Mouse (Mus musculus) limb, embryonic 12.5 days (tissue): ENCODE results near the gene Knstrn. TPM values are rescaled to one million over a fixed set of nuclear protein-coding genes. Genes with fewer than 3 reads are reported as not detected.

Experiments used
- ATAC-seq: fragments of 200-750 bp; cut with Nextera tagmentation; 2 replicates; pipeline ENCODE4 v1.8.0; 2017; ENCODE audit warnings: low read depth, moderate TSS enrichment; ENCODE audit not compliant: insufficient number of reproducible peaks, insufficient read depth, low FRiP score, low TSS enrichment
- H3K27ac ChIP-seq: fragments of 300-500 bp; sonication (generic); 2 replicates; pipeline ENCODE4 v1.5.1; 2016; ENCODE audit warnings: mild to moderate bottlenecking, moderate library complexity
- H3K27me3 ChIP-seq: fragments of 300-500 bp; sonication (generic); 2 replicates; pipeline ENCODE4 v1.6.1; 2016; ENCODE audit warnings: mild to moderate bottlenecking, moderate library complexity
- H3K36me3 ChIP-seq: fragments of 300-500 bp; sonication (generic); 2 replicates; pipeline ENCODE4 v1.6.1; 2016; ENCODE audit warnings: mild to moderate bottlenecking, moderate library complexity
- H3K4me1 ChIP-seq: fragments of 300-500 bp; sonication (generic); replicated peaks from 2 replicates; pipeline ENCODE4 v1.6.1; 2016
- H3K4me2 ChIP-seq: fragments of 300-500 bp; sonication (generic); 2 replicates; pipeline ENCODE4 v1.6.1; 2016; ENCODE audit warnings: mild to moderate bottlenecking, moderate library complexity
- H3K4me3 ChIP-seq: fragments of 300-500 bp; sonication (generic); replicated peaks from 2 replicates; pipeline ENCODE4 v1.5.1; 2016; ENCODE audit warnings: mild to moderate bottlenecking
- H3K9ac ChIP-seq: fragments of 300-500 bp; sonication (generic); replicated peaks from 2 replicates; pipeline ENCODE4 v1.6.1; 2016; ENCODE audit warnings: mild to moderate bottlenecking, moderate library complexity
- H3K9me3 ChIP-seq: fragments of 300-500 bp; sonication (generic); 2 replicates; pipeline ENCODE4 v1.6.1; 2016; ENCODE audit warnings: mild to moderate bottlenecking, moderate library complexity
- WGBS: fragments of 180-500 bp; shearing (Covaris S2); methylation state at CpG from one replicate; pipeline ENCODE4 v1.1.7; 2016; 5-methylcytosine and 5-hydroxymethylcytosine counted together
- polyA plus RNA-seq: library from polyadenylated mRNA; unstranded; fragments of >200 nt; fragmentation: Nextera tagmentation; extraction: Ambion mirVana; gene quantifications from 2 replicates; pipeline ENCODE4 v1.2.1, GENCODE M21; 2016

Gene Knstrn
- polyA plus RNA-seq: 141 and 150 TPM in 2 replicates

- Histone ChIP-seq H3K4me1 (peaks cover 19% of the 10 kb centered on the region), H3K9ac (peak within 1 kb of the TSS; percentile 78), H3K4me2 (peak within 1 kb of the TSS; percentile 84), H3K36me3 (peaks cover 31% of the 10 kb centered on the region), H3K27ac (peak within 1 kb of the TSS; percentile 66; the same call in 1 of the 2 replicates), H3K27me3 (no peaks in the 10 kb centered on the region), H3K4me3 (peak within 1 kb of the TSS; percentile 65), H3K9me3 (no peaks in the 10 kb centered on the region)
- WGBS: under 1% methylated on average over 49 of the region's 49 CpGs
- peak; percentile 94 for ATAC-seq
Measured at GRCm38 (mm10) chr2:118813981-118814836, at the start of gene Knstrn. TSS of gene Knstrn (plus strand) at chr2:118814003.

- Histone ChIP-seq H3K9me3 (no peaks in the 10 kb centered on the region), H3K36me3 (no peaks in the 10 kb centered on the region), H3K9ac (no peak overlapping the region), H3K4me3 (no peak overlapping the region), H3K4me2 (peak overlapping the region; percentile 24), H3K4me1 (peaks cover 26% of the 10 kb centered on the region), H3K27me3 (peaks cover 45% of the 10 kb centered on the region), H3K27ac (no peak overlapping the region)
- ATAC-seq: no peak
- WGBS: 25% methylated on average over 11 of the region's 11 CpGs
Measured at GRCm38 (mm10) chr2:118764094-118764831, 49.5 kb upstream of the Knstrn start.

DNA sequence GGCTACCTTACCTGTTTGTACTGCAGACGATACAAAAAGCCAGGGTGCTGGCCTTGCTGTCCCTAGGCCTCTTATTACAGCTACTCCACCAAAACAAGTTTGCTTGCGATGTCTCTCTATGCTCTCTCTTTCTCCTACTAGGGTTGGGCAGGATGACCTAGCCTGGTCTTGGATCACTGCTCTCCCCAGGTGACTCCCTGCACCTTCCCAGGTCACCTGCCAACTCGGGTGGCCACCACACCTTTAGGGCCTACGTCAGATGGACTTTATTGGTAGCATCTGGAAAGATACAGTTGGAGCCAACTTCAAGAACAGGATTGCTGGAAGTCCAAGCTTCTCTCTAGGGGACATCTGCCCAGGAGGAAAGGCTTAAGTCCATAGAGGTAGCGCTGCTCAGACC lies 48.9 kb upstream of the Knstrn start:
- peaks cover 26% of the 10 kb centered on the region for H3K4me1 ChIP-seq
- no peak overlapping the region for H3K4me3 ChIP-seq
- no peak overlapping the region for H3K9ac ChIP-seq
- H3K4me2 ChIP-seq: no peak overlapping the region
- H3K27ac ChIP-seq: no peak overlapping the region
- WGBS: 79% methylated on average over 5 of the region's 5 CpGs
- H3K36me3 ChIP-seq: no peaks in the 10 kb centered on the region
- no peaks in the 10 kb centered on the region for H3K9me3 ChIP-seq
- peaks cover 43% of the 10 kb centered on the region for H3K27me3 ChIP-seq
- ATAC-seq: no peak

DNA sequence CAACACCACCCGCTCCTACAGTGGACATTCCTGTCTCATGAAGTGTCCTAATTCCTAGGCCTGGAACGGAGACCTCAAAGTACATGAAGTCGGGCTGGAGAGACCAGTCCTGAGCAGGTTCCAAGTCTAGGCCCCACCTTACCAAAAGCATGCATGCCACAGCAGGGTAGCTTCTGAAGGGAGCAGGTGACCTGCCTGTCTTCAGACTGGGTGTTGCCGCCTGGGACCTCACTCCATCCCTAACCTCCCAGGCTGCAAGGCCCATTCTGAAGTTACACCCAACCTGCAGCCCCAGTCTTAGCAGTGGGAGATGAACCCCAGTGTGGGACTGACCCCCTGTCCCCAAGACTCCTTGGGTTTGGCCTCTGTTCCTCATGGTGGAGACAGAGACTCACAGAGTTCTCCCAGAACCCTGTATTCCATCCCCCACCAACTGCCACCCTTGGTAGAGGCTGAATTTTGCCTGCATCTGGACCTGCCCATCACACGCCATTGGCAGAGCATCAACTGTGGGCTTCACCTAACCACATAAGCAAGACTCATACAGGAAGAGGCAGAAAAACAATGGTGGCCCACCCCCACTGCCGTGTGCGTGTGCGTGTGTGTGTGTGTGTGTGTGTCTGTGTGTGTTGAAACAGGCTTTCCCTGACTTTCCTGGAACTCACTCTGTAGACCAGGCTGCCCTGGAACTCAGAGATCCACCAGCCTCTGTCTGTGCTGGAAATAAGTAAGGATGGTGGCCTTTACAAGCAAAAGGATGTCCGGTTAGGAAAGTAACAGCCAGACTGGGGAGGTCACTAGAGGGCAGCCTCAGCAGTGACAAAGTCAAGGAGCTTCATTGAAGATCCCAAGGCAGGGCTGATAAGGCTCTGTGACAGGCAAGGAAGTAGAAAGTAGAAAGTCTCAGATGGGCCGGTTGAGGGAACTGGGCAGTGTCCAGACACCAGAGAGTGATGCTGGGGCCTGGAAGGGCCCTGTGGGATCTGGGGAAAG lies 47.5 kb upstream of the Knstrn start:
- H3K36me3 ChIP-seq: no peaks in the 10 kb centered on the region
- 78% methylated on average over 10 of the region's 10 CpGs for WGBS
- no peak overlapping the region for H3K27ac ChIP-seq
- no peak for ATAC-seq
- H3K27me3 ChIP-seq: peaks cover 29% of the 10 kb centered on the region
- H3K4me3 ChIP-seq: no peak overlapping the region
- H3K9me3 ChIP-seq: no peaks in the 10 kb centered on the region
- H3K4me1 ChIP-seq: peaks cover 23% of the 10 kb centered on the region
- H3K9ac ChIP-seq: no peak overlapping the region
- H3K4me2 ChIP-seq: no peak overlapping the region

DNA sequence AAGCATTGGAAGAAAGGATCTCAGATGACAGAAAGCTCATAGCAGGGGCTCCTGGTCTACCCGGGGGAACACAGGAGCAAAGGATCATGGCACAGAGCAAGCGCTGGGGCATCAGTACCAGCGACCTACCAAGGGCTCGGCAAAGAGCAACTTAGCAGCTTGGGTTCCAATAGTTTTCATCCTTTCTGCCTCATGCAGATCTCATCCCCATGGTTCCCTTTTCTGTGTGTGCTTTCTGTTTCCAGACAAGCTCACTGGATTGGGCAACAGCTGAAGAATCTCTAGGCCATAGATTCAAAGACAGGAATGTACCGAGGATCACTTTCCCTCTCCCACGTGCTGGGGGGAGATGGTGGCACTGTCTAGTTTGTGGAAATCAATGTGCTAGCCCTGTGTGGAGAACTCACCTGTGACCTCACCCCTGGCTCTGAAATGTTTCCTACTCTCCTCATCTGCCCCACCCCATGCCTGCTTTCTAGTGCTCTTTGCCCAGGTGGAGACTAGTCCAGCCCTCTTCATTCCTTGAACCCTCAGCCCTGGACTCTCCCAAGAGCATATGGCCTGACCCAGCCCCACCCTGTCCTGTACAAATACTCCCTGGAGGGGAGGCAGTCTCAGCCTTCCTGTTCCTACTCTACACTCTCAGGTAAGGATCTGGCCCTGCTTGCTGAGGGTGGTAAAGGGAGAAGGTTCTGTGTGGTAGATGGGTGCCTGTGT lies 41.5 kb upstream of the Knstrn start, which contains the start of gene Phgr1:
Phgr1 (plus strand) TSS at position 612 of the 717 bp plus-strand sequence.
- ATAC-seq: no peak
- 81% methylated on average over 6 of the region's 6 CpGs for WGBS
- H3K4me3 ChIP-seq: no peak within 1 kb of the TSS
- no peaks in the 10 kb centered on the region for H3K4me1 ChIP-seq
- no peak within 1 kb of the TSS for H3K4me2 ChIP-seq
- no peak within 1 kb of the TSS for H3K27ac ChIP-seq
- no peaks in the 10 kb centered on the region for H3K9me3 ChIP-seq
- no peaks in the 10 kb centered on the region for H3K27me3 ChIP-seq
- H3K36me3 ChIP-seq: no peaks in the 10 kb centered on the region
- H3K9ac ChIP-seq: no peak within 1 kb of the TSS; the same call in 1 of the 2 replicates

GRCm38 (mm10) chr2:118774536-118774935 lies 39.3 kb upstream of the Knstrn start:
- whole genome bisulfite sequencing: 73% methylated on average over 2 of the region's 2 CpGs
- Histone ChIP-seq H3K9ac (no peak overlapping the region), H3K27ac (no peak overlapping the region), H3K36me3 (no peaks in the 10 kb centered on the region), H3K4me2 (no peak overlapping the region), H3K27me3 (no peaks in the 10 kb centered on the region), H3K9me3 (no peaks in the 10 kb centered on the region), H3K4me3 (no peak overlapping the region), H3K4me1 (peaks cover 3% of the 10 kb centered on the region; the same call in 1 of the 2 replicates)
- no peak for ATAC-seq

- Histone ChIP-seq H3K4me3 (no peak overlapping the region), H3K4me2 (no peak overlapping the region), H3K4me1 (peaks cover 9% of the 10 kb centered on the region; the same call in 1 of the 2 replicates), H3K36me3 (no peaks in the 10 kb centered on the region), H3K9me3 (no peaks in the 10 kb centered on the region), H3K9ac (no peak overlapping the region), H3K27ac (no peak overlapping the region), H3K27me3 (peaks cover 8% of the 10 kb centered on the region)
- 57% methylated on average over 1 of the region's 1 CpGs for WGBS
- ATAC-seq: no peak
Measured at GRCm38 (mm10) chr2:118775396-118775795, 38.4 kb upstream of the Knstrn start.

DNA sequence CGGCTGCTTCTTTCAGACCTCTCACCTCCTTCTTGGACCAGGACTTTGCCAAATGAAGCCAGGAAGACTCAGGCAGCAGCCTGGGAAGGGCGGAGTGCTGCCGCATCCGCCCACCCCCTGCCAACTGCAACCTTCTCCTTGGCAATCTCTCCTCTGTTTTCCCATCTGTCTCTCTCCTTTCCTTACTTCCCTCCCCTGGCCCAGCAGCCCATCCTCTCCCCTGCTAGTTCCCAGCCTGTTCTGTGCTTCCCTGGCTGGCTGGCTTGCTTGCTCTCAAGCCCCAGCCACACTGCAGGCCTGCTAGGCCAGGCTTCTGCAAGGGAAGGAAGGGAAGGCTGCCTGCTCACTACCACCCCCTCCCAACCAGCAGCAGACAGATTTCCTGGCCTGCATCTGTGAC lies 38.0 kb upstream of the Knstrn start:
- Histone ChIP-seq H3K9ac (no peak overlapping the region), H3K36me3 (no peaks in the 10 kb centered on the region), H3K27ac (no peak overlapping the region), H3K4me2 (no peak overlapping the region), H3K27me3 (peaks cover 13% of the 10 kb centered on the region), H3K4me1 (peaks cover 9% of the 10 kb centered on the region; the same call in 1 of the 2 replicates), H3K4me3 (no peak overlapping the region), H3K9me3 (no peaks in the 10 kb centered on the region)
- WGBS: 52% methylated on average over 4 of the region's 4 CpGs
- ATAC-seq: no peak

GRCm38 (mm10) chr2:118776295-118776694 lies 37.5 kb upstream of the Knstrn start:
- H3K36me3 ChIP-seq: no peaks in the 10 kb centered on the region
- no peak overlapping the region for H3K4me2 ChIP-seq
- peaks cover 16% of the 10 kb centered on the region for H3K27me3 ChIP-seq
- no peak for ATAC-seq
- no peak overlapping the region for H3K4me3 ChIP-seq
- no peaks in the 10 kb centered on the region for H3K9me3 ChIP-seq
- H3K4me1 ChIP-seq: peaks cover 9% of the 10 kb centered on the region; the same call in 1 of the 2 replicates
- H3K27ac ChIP-seq: no peak overlapping the region
- H3K9ac ChIP-seq: no peak overlapping the region
- 76% methylated on average over 2 of the region's 2 CpGs for WGBS

GRCm38 (mm10) chr2:118778418-118778817 lies 35.4 kb upstream of the Knstrn start:
- Histone ChIP-seq H3K4me1 (peaks cover 9% of the 10 kb centered on the region; the same call in 1 of the 2 replicates), H3K27me3 (peaks cover 22% of the 10 kb centered on the region), H3K4me3 (no peak overlapping the region), H3K9ac (no peak overlapping the region), H3K4me2 (no peak overlapping the region), H3K27ac (no peak overlapping the region), H3K9me3 (no peaks in the 10 kb centered on the region), H3K36me3 (no peaks in the 10 kb centered on the region)
- 68% methylated on average over 4 of the region's 4 CpGs for WGBS
- no peak for ATAC-seq
